In the genomic region with DNA sequence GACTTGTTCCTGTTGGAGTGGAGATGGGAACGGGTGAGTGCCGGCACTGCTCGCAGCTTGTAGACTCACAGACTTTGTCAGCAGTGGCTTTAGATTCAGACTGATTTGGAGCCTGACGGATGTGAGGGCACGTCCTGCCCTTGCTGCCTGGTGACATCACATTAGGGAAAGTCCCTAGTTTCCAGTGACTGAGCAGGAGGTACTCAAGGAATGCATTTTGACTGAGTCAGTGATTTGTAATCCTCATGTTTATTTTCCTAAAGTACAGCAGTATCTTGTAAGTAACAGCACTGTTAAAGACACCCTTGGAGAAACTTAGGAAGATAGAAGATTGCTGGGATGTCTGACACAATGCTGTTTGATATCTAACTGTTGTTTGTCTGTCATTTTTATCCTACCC, we compare ENCODE assay signal across 14 mouse cellular contexts.
A peak's percentile ranks its signal among the peaks of the same experiment; 100 is the strongest.
DNase-seq lines count a peak whose midpoint lies in the region; ATAC-seq lines count a peak whose summit lies in the region.
"Had no signal": no experiment of that assay in that cellular context is flagged by ENCODE, and none has a peak within 500 bp of the region (broad histone marks: within the 10 kb centered on the region; RNA-seq: fewer than 3 reads in every experiment).

No protein-coding gene starts in this region.

- no peak overlapping the region for H3K4me2 ChIP-seq in neural tube, embryonic 15.5 days
- no peak overlapping the region for H3K4me2 ChIP-seq in forebrain, embryonic 11.5 days (ENCODE audit: low read depth, low read length, severe bottlenecking)
- H3K4me2 ChIP-seq: embryonic facial prominence, embryonic 15.5 days had no signal

- no peaks in the 10 kb centered on the region for H3K4me1 ChIP-seq in neural tube, embryonic 15.5 days
- 0 out of 2 replicates have a peak, but pooled peaks cover 4% of the 10 kb centered on the region for H3K4me1 ChIP-seq in forebrain, embryonic 11.5 days (replicated peaks; ENCODE audit: control insufficient read depth, insufficient read depth, low read length)

- H3K4me3 ChIP-seq in neural tube, embryonic 15.5 days (replicated peaks): no peak overlapping the region
- H3K4me3 ChIP-seq in forebrain, embryonic 11.5 days (ENCODE audit: low read depth, low read length): no peak overlapping the region
- H3K4me3 ChIP-seq: embryonic facial prominence, embryonic 15.5 days had no signal

- no peak overlapping the region for H3K27ac ChIP-seq in neural tube, embryonic 15.5 days (replicated peaks)
- H3K27ac ChIP-seq in forebrain, embryonic 11.5 days (ENCODE audit: low read depth, low read length): no peak overlapping the region
- H3K27ac ChIP-seq: embryonic facial prominence, embryonic 15.5 days had no signal

- no peak overlapping the region for H3K9ac ChIP-seq in neural tube, embryonic 15.5 days (replicated peaks)
- H3K9ac ChIP-seq in forebrain, embryonic 11.5 days (ENCODE audit: low read length): no peak overlapping the region
- H3K9ac ChIP-seq: embryonic facial prominence, embryonic 15.5 days had no signal

- 58% methylated on average over 5 of the region's 5 CpGs for WGBS in neural tube, embryonic 15.5 days
- 51% methylated on average over 5 of the region's 5 CpGs for WGBS in forebrain, embryonic 11.5 days

- no peaks in the 10 kb centered on the region for H3K27me3 ChIP-seq in neural tube, embryonic 15.5 days (replicated peaks)
- H3K27me3 ChIP-seq in forebrain, embryonic 11.5 days (ENCODE audit: control insufficient read depth, insufficient read depth, low read length): no peaks in the 10 kb centered on the region
- H3K27me3 ChIP-seq: embryonic facial prominence, embryonic 15.5 days had no signal

- H3K36me3 ChIP-seq in neural tube, embryonic 15.5 days: no peaks in the 10 kb centered on the region
- H3K36me3 ChIP-seq in forebrain, embryonic 11.5 days (ENCODE audit: control insufficient read depth, insufficient read depth, low read length): no peaks in the 10 kb centered on the region
- H3K36me3 ChIP-seq: embryonic facial prominence, embryonic 15.5 days had no signal

- no peaks in the 10 kb centered on the region for H3K9me3 ChIP-seq in neural tube, embryonic 15.5 days (replicated peaks)
- no peaks in the 10 kb centered on the region for H3K9me3 ChIP-seq in forebrain, embryonic 11.5 days (ENCODE audit: control insufficient read depth, low read length)
- H3K9me3 ChIP-seq: embryonic facial prominence, embryonic 15.5 days had no signal

- DNase-seq in CD4-positive, CD25-positive, alpha-beta regulatory T cell, adult 2 months (ENCODE audit: low read depth, low spot score): peak; percentile 6
- DNase-seq in NIH3T3 (ENCODE audit: low read depth): peak; percentile 79
- peak; percentile 28 for DNase-seq in kidney, adult 18-20 months
- peak; percentile 13 to 57 for DNase-seq in kidney, postnatal 4 days
- no peak for DNase-seq in forebrain, embryonic 11.5 days (ENCODE audit: low spot score)
- DNase-seq in heart, postnatal 4 days: no peak
- DNase-seq: cerebellum, adult 11-12 months; heart, postnatal 36 days; lung, postnatal 4 days; thymus, adult 18-20 months had no signal

- no peak for ATAC-seq in CD4-positive, CD25-positive, alpha-beta regulatory T cell, adult 4 months
- no peak for ATAC-seq in neural tube, embryonic 15.5 days (ENCODE audit: low FRiP score)
- no peak for ATAC-seq in forebrain, embryonic 11.5 days (replicated peaks; ENCODE audit: low FRiP score)
- ATAC-seq: intestine, embryonic 16.5 days had no signal

Comparison
In these comparisons a context has a peak if more than half of its experiments do, and no peak if none do; other contexts are left out.
1. DNase-seq: peak in CD4-positive, CD25-positive, alpha-beta regulatory T cell, adult 2 months (single experiment), NIH3T3 (single experiment), kidney, adult 18-20 months (single experiment) and kidney, postnatal 4 days (2 of 2); none in forebrain, embryonic 11.5 days (single experiment) and heart, postnatal 4 days (single experiment).